Mouse (Mus musculus) kidney, postnatal 14 days (tissue): ENCODE results near the gene Atg4b.
"Not testable (repeated sequence)": the region's sequence is repeated elsewhere in the genome, so short reads cannot be mapped to it uniquely, and the experiment has no call there.

Source experiments
- DNase-seq: peaks from one replicate; pipeline ENCODE4 v3.0.0; 2022; ENCODE audit warnings: mixed read lengths

Gene Atg4b

GRCm38 (mm10) chr1:93756154-93756553, 4.9 kb downstream of the Atg4b start:
- DNase-seq = no peak

- DNase-seq = no peak
Observed at GRCm38 (mm10) chr1:93760076-93760475, 8.8 kb downstream of the Atg4b start.

DNA sequence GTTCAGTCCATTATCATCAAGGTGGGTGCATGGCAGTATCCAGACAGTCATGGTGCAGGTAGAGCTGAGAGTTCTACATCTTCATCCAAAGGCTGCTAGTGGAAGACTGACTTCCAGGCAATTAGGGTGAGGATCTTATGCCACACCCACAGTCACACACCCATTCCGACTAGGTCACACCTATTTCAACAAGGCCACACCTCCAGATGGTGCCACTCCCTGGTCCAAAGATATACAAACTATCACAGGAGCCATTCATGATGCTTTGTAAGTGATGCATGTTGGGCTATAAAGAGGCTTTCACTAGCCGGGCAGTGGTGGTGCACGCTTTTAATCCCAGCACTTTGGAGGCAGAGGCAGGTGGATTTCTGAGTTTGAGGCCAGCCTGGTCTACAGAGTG, 12.2 kb downstream of the Atg4b start:
- DNase-seq = not testable (repeated sequence)

DNA sequence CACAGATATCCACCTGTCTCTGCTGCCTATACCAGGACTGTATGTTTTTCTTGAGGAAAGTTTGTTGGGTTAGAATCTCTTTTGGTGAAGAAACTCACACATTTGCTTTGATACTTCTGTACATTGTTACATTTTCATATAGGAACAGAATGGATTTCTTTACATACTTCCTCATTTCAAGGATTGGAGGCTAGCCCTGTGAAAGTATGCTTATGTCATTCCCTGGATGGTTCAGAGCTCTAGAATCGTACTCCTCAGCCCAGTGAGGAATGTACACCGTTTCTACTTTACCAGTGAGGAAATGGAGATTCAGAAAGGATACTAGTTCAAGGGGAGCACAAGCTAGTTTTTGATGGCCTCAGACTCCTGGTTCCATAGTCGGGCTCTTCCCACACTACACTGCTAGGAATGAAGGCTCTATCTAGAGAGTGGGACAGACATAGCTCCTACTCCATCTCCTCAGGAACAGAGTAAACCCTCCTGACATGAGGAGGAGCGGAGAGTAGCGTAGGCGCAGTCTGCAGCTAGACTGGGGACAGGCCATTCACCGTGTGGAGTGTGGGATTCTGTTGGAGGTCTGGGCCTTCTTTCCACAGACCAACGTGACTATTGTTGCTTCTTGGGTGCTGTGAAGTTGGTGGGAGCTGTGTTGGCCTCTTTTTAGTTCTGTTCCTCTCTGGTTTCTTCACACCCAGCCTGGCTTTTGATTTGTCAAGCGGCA, 13.7 kb downstream of the Atg4b start:
- DNase-seq = no peak

DNA sequence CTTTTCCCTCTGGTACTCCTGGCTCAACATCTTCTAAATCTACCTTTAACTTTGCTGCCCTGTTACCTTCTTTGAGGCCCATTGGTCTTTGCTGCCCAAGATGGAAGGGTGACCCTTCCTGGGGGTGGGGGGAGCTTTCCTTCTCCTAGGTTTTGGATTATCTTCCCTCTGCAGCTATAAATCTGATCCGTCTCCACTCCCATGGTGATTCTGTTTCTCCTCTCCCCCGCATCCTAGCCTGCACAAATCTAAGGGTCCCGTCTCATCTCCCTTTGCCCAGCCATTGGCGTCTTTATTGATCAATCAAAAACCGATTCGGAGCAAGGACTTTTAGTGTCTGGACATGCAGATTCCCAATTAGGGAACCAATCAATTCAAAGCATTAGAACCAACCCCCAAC, 16.3 kb downstream of the Atg4b start:
- no peak for DNase-seq

GRCm38 (mm10) chr1:93769901-93770300, 18.6 kb downstream of the Atg4b start:
- no peak for DNase-seq

- no peak for DNase-seq
Observed at GRCm38 (mm10) chr1:93776686-93777085, 25.4 kb downstream of the Atg4b start.

GRCm38 (mm10) chr1:93786912-93787311, 35.6 kb downstream of the Atg4b start:
- DNase-seq = peak; percentile 23

GRCm38 (mm10) chr1:93794526-93794925, 43.2 kb downstream of the Atg4b start:
- no peak for DNase-seq

GRCm38 (mm10) chr1:93795886-93796285, 44.6 kb downstream of the Atg4b start:
- no peak for DNase-seq

DNA sequence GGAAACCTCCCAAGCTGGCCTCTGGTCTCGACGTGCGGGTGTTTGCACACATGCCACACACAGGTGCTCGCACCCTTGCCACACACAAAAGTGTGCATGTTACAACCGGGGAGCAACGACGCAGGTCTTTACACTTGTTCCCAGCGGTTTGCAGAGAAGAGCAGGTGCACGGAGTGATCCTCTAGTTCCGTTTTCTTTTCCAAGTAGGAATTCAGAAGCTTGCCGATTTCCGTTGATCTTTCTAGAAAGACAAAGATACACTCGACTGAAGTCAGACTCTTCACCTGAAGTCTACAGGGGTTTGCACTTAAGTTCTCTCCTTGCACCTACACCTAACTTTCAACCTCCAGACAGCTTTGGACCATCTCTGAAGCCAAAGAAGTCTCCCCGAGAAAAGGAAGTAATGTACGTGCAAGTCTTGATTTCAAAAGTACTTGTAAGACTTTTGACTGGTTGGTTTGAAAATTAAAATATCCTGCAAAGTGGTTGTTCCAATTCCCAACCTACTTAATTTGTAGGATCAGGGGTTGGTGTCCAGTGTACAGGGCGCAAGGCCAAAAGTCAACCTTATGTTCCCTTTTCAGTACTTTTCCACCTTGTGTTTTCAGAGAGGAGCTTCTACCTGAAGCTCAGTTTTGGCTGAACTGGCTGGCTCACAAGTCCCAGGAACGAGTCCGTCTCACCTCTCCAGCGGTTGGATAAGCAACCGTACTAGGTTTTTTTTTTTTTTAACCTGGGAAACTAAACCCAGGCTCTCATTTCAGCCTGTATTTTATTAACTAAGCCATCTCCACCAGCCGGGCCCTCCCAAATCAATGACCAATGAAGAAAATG, 49.6 kb downstream of the Atg4b start:
- DNase-seq = no peak

GRCm38 (mm10) chr1:93801741-93802238, 50.5 kb downstream of the Atg4b start, which contains the start of gene Dtymk:
Dtymk (minus strand) TSS chr1:93801934.
- DNase-seq = peak; percentile 95

GRCm38 (mm10) chr1:93802771-93803170, 51.5 kb downstream of the Atg4b start:
- DNase-seq = no peak

- peak; percentile 100 for DNase-seq
Observed at GRCm38 (mm10) chr1:93803556-93804507, 52.5 kb downstream of the Atg4b start, which contains the start of gene Ing5. Ing5 (plus strand) TSS chr1:93803965.

DNA sequence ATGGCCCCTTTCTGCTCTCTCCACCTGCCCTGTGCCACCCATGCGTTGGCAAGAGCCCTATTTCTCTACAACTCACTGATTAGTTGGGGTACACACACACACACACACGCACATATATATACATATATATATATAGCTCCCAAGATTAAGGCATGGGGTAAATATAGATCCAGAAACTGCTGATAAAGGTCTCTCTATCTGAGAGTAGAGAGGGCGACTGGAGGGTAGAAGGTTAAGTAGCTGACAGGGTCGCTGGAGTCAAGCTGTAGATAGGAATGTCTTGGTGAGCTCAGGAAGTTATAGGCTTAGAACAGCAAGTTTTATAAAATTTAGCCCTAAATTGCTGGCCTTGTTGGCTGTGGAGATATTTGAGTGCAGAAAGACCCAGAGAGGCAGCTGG, 53.5 kb downstream of the Atg4b start:
- no peak for DNase-seq

DNA sequence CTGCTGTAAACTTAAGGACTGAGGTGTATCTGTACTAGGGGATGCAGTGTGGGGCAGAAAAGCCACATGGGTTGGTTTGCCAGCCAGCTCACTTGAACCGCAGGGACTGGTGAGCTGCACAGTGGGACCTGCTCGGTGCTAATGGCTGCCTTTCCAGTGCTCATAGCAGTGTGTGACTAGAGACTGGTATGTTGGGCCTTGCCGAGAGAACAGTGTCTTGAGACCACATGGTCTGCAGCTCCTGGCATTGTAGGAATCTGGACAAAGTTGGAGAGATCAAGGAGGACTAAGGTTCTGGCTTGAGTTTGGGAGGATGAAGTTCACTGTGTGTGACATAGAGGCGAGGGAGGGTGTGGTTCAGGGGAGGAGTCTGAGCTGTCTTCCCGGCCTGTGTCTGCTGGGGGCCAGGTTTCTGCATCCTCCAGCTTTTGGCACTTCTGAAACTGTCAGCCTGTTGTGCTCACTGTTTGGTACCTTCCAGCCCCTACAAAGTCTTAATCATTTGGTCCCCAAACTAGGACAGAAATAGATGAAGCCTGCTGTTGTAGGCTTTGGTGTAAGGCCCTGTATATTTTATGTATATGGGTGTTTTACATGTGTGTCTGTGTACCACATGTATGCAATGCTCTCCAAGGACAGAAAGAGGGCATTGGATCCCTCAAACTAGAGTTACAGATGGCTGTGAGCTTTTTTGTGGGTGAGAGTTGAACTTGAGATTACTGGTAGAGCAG, 54.1 kb downstream of the Atg4b start:
- no peak for DNase-seq

DNA sequence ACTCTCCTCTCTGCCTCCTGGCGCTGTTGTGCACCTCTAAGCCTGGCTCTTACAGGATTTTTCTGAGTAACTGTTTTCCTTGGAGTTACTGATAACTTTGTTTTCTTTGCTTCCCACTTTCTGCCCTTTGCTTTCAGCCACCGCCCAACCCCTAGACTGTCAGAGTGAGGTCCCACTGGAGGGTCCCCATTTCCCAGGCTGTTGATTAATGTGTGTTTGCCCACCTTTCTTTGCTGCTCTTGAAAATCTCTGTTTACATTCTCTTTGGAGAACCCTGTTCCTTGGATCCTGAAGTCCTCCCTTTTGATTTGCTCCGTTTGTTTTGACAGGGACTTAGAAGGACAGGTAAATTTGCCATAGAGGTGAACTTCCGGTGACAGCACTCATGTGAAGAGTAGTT, 57.6 kb downstream of the Atg4b start:
- DNase-seq = no peak

DNA sequence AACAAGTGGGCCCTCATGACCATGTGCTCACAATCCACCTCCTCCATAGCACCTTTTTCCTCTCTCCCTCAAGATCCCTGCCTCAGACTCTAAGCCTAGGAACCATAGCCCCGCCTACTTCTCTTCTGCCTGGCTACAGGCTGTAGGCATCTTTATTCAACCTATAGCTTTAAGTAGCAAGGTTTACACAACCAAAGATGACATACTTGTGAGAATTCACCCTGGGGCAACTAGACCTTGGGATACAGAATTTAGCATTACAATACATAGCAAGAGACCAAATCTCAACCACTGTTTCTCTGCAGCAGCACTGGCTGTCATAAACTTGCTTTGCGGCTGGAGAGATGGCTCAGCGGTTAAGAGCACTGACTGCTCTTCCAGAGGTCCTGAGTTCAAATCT, 58.7 kb downstream of the Atg4b start:
- no peak for DNase-seq

DNA sequence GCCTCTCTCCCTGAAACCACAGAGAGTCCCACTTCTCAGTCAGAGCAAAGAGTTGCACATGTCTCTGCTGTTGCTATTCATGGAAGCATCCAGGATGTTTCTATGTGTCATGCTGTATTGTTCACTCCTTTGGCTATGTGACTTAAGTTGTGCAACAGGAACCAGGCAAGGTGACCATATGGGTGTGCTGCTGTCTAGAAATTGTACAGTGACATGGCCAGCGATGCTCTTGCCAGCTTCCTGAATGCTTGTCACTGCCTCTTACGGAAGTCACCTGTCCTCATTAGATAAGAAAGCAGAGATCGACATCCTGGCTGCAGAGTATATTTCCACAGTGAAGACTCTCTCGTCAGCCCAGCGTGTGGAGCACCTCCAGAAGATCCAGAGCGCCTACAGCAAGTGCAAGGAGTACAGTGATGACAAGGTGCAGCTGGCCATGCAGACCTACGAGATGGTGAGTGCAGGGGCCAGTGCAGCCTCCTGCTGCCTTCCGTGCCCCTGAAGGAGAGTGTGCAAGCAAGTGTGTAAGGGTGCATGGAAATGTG, 60.3 kb downstream of the Atg4b start:
- DNase-seq = no peak

- no peak for DNase-seq
Observed at GRCm38 (mm10) chr1:93817823-93818532, 66.7 kb downstream of the Atg4b start.

DNA sequence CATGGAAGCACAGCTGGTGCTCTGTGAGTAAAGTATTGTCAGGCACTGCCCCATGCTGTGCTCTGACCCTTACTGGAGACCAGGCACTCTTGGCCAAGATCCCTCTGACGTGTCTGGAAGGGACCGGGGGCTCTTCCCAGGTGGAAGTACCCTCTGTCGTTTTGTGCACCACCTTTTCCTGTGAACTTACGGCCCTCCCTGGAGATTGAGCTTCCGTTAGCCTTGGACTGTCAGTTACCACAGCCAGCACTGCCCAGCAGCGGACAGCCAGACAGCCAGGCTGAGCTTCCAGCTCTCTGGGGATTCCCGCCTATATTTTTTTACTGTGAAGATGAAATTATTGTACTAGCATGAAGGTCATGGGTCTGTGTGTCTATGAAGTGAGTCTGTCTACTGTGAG, 67.4 kb downstream of the Atg4b start:
- DNase-seq = no peak
